Mouse (Mus musculus) right cerebral cortex, postnatal 14 days (tissue): ENCODE data around the gene 4930562C15Rik.

Experiments used
- DNase-seq: peaks from one replicate; pipeline ENCODE4 v3.0.0; 2022

4930562C15Rik gene

GRCm38 (mm10) chr16:4862863-4863483 lies 27.8 kb downstream of the 4930562C15Rik start:
- peak; percentile 69 for DNase-seq

GRCm38 (mm10) chr16:4863742-4864141 lies 28.5 kb downstream of the 4930562C15Rik start:
- no peak for DNase-seq

GRCm38 (mm10) chr16:4866101-4866695 lies 31.0 kb downstream of the 4930562C15Rik start:
- no peak for DNase-seq

GRCm38 (mm10) chr16:4870490-4870889 lies 35.3 kb downstream of the 4930562C15Rik start:
- no peak for DNase-seq

GRCm38 (mm10) chr16:4871926-4872325 lies 36.7 kb downstream of the 4930562C15Rik start:
- no peak for DNase-seq

- peak; percentile 28 for DNase-seq
Measured at GRCm38 (mm10) chr16:4875198-4876032, 40.2 kb downstream of the 4930562C15Rik start.

- DNase-seq: peak; percentile 68
Measured at GRCm38 (mm10) chr16:4876033-4876680, 40.9 kb downstream of the 4930562C15Rik start.

- peak; percentile 5 for DNase-seq
Measured at GRCm38 (mm10) chr16:4877195-4877594, 42.0 kb downstream of the 4930562C15Rik start.

- DNase-seq: no peak
Measured at GRCm38 (mm10) chr16:4877701-4878100, 42.5 kb downstream of the 4930562C15Rik start.

- peak; percentile 13 for DNase-seq
Measured at GRCm38 (mm10) chr16:4878192-4878885, 43.1 kb downstream of the 4930562C15Rik start.

- DNase-seq: peak; percentile 64
Measured at GRCm38 (mm10) chr16:4879101-4879707, 44.0 kb downstream of the 4930562C15Rik start.

GRCm38 (mm10) chr16:4879708-4880124 lies 44.5 kb downstream of the 4930562C15Rik start:
- DNase-seq: peak; percentile 88

GRCm38 (mm10) chr16:4880136-4880825 lies 45.1 kb downstream of the 4930562C15Rik start, which contains the start of gene Ubald1:
Gene Ubald1 (minus strand): TSS chr16:4880315.
- peak; percentile 99 for DNase-seq

GRCm38 (mm10) chr16:4881400-4882351 lies 46.5 kb downstream of the 4930562C15Rik start:
- DNase-seq: peak; percentile 6

- no peak for DNase-seq
Measured at GRCm38 (mm10) chr16:4884930-4885329, 49.7 kb downstream of the 4930562C15Rik start.

GRCm38 (mm10) chr16:4885760-4886689 lies 50.8 kb downstream of the 4930562C15Rik start, which contains the start of gene Mgrn1:
Gene Mgrn1 (plus strand): TSS chr16:4886249.
- DNase-seq: peak; percentile 87

GRCm38 (mm10) chr16:4886690-4887020 lies 51.4 kb downstream of the 4930562C15Rik start:
- DNase-seq: no peak

- no peak for DNase-seq
Measured at GRCm38 (mm10) chr16:4890201-4890709, 55.0 kb downstream of the 4930562C15Rik start.

GRCm38 (mm10) chr16:4892171-4892570 lies 57.0 kb downstream of the 4930562C15Rik start:
- no peak for DNase-seq
